Mouse (Mus musculus): ENCODE data around the gene Epas1.

The Epas1 gene

GRCm38 (mm10) chr17:86828500-86828899 is 75.0 kb downstream of the Epas1 start:
- DNase-seq (ENCODE audit: low spot score) = no peak

- no peak for DNase-seq (ENCODE audit: low spot score)
Observed at GRCm38 (mm10) chr17:86829383-86830175, 76.1 kb downstream of the Epas1 start.

GRCm38 (mm10) chr17:86830893-86831292 is 77.4 kb downstream of the Epas1 start:
- no peak for DNase-seq (ENCODE audit: low spot score)

GRCm38 (mm10) chr17:86832562-86833327 is 79.2 kb downstream of the Epas1 start:
- DNase-seq (ENCODE audit: low spot score) = no peak

- DNase-seq (ENCODE audit: low spot score) = no peak
Observed at GRCm38 (mm10) chr17:86833945-86834344, 80.4 kb downstream of the Epas1 start.

- no peak for DNase-seq (ENCODE audit: low spot score)
Observed at GRCm38 (mm10) chr17:86839308-86839707, 85.8 kb downstream of the Epas1 start.

GRCm38 (mm10) chr17:86850700-86851337 is 97.3 kb downstream of the Epas1 start:
- no peak for DNase-seq (ENCODE audit: low spot score)

GRCm38 (mm10) chr17:86851782-86852181 is 98.3 kb downstream of the Epas1 start:
- no peak for DNase-seq (ENCODE audit: low spot score)

- DNase-seq (ENCODE audit: low spot score) = no peak
Observed at GRCm38 (mm10) chr17:86852591-86853031, 99.1 kb downstream of the Epas1 start.

- no peak for DNase-seq (ENCODE audit: low spot score)
Observed at GRCm38 (mm10) chr17:86870586-86870985, 117.1 kb downstream of the Epas1 start.

- DNase-seq (ENCODE audit: low spot score) = no peak
Observed at GRCm38 (mm10) chr17:86872643-86873042, 119.1 kb downstream of the Epas1 start.

- DNase-seq (ENCODE audit: low spot score) = no peak
Observed at GRCm38 (mm10) chr17:86876940-86877339, 123.4 kb downstream of the Epas1 start.

- no peak for DNase-seq (ENCODE audit: low spot score)
Observed at GRCm38 (mm10) chr17:86877747-86878146, 124.2 kb downstream of the Epas1 start.

GRCm38 (mm10) chr17:86880056-86880455 is 126.6 kb downstream of the Epas1 start:
- DNase-seq (ENCODE audit: low spot score) = no peak

GRCm38 (mm10) chr17:86880461-86881044 is 127.1 kb downstream of the Epas1 start:
- DNase-seq (ENCODE audit: low spot score) = no peak
